Mouse (Mus musculus) adrenal gland, postnatal 14 days (tissue): ENCODE results near the gene Fam173a. TPM values are rescaled to one million over a fixed set of nuclear protein-coding genes. Genes with fewer than 3 reads are reported as not detected.

Source experiments
- DNase-seq: peaks from one replicate; pipeline ENCODE4 v3.0.0; 2021; ENCODE audit warnings: mixed read lengths
- total RNA-seq: library from RNA; stranded (reverse); gene quantifications from 2 replicates; pipeline ENCODE4 v1.2.3, GENCODE M21; 2021

Gene Fam173a
- total RNA-seq, 1 experiment from 2014 or later: 55.4 TPM

DNA sequence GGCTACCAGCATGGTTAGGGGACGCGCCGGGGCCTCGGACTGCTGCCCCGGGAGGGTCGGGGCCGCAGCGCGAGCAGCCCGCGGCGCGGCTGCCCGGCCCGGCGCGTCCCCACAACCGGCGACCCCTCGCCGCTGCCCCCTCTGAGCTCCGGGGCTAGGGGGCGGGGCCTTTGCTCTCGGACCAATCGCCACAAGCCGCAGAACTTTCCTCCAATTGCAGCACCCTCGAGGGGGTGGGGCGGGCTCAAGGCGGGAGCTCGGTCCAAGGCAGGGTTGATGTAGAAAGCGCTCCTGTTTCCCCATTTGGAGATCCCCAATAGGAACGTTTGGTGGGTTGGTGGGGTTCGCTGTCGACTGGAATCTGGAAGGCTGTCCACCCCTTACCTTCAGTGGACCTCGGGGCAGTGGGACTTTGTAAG, 4.3 kb upstream of the Fam173a start, which contains the start of gene Metrn:
Gene Metrn, minus strand, starts transcription at position 186 of the 419 bp plus-strand sequence.
- peak; percentile 95 for DNase-seq

DNA sequence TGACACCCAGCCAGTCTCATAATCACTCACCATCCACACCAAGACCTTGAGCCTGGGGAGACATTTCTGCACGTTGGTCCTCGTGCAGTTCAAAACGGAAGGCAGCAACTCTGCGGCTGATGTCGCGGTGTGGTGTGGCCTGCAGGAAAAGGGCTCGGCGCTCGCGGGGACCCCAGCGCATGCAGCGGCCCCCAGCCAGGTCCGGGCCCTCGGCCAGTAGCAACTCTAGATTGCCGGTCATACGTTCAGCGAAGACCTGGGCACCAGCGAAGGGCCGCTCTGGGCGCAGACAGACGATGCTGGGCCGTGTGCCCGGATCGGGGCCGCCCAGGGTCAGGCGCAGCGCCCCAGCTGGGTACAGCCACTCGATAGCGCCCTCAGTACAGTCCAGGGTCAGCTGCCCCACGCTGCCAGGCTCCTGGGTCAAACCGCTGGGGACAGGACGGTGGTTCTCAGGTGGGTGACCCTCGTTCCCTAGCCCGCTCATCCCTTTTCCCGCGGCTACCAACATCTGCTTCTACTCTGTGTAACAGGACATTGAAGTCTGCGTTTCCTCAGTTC, 3.6 kb upstream of the Fam173a start:
- peak; percentile 51 for DNase-seq

DNA sequence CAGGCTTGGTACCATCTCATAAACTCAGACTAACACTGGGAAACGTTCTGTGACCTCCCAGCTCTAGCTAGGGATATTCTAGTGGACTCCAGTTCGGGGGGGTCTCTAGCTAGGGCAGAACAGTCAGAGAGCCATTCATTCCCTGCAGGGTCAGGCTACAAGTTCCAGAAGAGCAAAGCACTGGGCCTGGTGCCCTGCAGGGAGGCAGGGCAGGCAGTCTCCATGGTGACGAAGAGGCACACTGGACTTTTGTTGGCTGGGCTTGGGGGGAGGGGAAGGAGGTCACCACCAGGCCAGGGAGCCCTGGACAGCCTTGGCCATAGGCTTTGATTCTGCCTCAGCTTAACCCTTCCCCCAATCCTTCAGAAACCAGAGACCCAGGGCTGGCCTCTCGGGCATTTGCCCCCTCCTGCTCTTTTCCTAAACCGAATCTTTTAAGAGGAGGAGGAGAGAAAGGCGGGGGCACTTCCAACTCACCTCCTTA, 3.0 kb upstream of the Fam173a start, which contains the start of gene AC134908.4:
Gene AC134908.4, minus strand, starts transcription at position 51 of the 484 bp plus-strand sequence.
- peak; percentile 70 for DNase-seq

DNA sequence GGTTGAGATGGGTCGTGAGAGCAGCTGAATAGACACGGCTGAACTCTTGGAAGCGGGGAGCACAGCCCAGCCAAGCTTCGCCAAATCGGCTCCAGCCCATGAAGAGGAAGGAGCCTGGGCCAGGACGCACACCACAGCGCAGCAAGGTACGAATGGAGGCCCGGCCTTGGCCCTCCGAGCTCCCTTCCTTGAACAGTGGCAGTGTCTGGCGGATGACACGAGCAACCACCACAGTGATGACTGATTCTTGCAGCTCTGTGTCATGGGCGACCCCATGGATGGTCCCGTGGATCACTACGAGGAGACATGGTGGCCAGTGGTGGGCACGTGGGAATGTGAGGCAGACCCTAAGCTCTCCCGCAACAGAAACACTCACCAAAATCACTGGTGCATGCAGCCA, 2.3 kb upstream of the Fam173a start:
- no peak for DNase-seq

DNA sequence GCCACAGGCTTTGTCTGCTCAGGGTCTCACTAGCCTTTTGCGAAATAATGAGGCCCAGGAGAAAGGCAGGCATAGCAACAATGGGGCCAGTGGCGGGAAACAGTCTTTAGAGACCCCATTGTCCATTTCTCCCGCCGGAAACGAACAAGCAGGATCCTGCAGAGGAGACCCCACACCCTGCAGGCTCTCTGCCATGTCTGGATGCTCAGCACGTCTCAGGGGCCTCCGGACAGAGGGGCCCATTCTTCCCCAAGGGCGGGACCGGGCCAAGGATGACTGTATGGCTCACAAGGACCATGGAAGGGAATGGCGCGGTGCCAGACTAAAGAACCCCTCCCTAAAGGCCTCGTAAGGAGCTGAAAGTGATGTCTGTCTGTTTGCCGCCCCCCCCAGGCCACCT, 1.5 kb upstream of the Fam173a start:
- no peak for DNase-seq

DNA sequence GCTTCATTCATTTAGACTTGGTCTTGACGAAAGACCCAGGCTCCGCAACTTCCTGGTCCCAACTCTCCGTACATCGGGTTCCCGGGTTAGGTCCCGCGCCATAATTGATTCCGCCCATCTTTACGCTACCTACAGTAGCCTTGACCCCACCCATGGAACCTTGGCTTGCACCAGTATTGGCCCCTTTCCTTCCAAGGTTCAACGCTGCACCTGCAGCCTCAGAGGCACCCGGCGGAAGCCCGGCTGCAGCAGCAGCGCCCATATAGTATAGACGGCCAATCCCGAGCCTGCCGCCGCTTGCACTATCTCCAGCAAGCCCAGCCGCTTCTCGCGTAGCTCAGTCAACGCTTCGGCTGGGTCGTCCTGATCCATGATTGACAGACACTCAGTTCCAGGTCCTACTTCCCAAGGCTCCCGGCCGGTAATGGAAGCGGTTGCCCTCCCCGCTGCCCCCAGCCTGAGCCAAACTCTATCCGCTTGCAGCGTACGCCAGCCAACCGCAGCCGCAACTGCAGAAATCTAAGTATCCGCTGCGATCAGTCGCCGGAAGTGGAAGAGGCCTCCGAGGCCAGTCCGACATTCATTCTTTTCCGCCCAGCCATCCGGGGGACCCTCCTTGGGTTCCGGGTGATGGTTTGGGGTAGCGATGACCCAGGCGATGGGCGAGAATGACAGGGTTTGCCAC, 716 bp downstream of the Fam173a start:
- peak; percentile 93 for DNase-seq

DNA sequence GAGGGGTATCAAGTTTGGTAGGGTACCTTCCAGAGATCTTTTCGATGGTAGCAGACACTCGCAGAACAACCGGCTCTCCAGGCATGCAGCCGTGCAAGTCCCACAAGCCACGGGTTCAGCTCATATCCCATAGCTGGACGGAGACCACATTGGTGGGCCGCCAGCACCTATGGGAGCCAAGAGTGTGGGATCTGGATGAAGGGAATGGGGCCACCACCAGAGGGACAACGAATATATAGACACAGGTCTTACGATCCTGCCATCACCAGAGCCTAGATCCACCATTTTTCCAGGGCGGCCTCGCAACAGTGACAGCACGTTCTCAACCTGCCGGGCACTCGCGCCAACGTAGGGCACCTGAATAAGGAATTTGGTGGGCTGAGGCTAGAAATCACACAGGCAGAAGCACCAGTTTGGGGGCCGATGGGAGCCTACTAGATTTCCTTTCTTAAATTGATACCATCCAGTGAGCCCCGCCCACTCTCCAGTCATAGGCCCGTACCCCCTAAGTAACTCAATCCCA, 1.3 kb downstream of the Fam173a start:
- DNase-seq: no peak

DNA sequence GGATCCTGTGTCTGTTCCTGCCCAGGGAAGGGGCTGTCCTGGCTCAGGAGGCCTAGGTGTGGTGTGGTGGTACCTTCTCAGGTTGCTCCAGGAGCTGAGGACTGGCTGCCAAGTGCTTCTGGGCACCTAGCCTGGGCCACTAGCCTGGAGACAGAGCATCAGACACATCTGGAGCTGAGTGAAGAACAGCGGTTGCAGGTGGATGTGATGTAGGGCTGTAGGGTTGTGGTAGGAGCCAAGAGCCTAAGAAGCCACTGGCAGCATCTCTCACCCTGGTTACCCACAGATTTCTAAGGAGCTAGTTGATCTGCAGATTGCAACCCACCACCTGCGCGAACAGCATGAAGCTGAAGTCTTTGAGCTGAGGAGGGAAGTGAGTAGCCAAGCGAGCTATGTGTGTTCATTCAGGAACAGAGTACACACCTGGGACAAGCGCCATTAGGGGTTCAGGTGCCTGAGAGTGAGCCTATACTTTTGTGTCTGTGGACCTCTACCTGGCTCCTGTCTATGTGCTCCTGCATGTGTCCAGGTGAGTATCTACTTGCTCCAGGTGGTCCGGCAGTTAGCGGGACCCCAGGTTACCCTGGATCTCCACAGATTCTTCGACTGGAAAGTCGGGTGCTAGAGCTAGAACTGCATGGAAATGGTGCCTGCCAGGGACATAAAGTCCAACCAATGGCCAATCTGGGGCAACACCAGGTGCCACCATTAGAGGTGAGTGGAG, 5.8 kb downstream of the Fam173a start:
- no peak for DNase-seq

DNA sequence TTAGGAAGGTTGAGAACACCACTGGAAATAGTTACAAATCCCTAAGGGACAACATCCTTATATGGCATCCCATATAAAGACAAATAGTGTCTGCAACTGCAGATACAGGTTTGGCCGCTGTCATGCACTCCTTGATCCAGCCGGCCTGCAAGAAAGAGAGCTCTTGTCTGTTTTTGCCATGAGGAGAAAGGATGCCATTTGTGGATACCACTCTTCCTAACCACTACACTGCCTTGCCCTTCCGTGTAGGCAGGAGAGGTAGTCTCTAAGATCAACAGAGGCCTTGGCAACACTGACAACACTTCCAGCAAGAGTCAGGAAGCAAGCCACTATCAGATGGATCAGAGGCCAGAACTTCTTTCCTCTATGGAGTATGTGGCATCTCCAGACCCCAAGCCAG, 6.4 kb downstream of the Fam173a start, which contains the start of gene Ccdc78:
Gene Ccdc78, plus strand, starts transcription at position 301 of the 400 bp plus-strand sequence.
- DNase-seq: no peak

DNA sequence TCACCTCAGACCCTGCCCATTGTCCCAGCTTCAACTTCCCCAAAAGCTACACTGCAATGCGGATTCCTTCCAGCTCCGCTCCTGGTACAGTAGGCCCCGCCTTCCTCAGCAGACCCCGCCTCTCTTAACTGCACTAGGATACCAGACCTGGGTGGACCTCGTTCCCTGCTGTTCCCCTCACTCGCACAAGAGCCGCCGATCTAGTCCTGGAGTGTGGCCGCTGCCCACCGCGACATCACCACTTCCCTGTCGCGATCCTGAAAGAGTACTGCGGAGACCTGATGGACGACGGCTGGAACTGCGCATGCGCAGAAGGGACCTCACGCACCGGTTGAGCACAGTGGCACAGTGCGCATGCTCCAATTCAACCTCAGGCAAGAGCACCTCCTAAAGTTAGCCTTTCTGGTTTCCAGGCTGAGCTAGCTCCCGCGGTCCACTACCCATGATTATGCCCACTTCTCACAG, 7.4 kb downstream of the Fam173a start, which contains the start of gene Haghl:
Gene Haghl, minus strand, starts transcription at position 393 of the 465 bp plus-strand sequence.
- peak; percentile 97 for DNase-seq

DNA sequence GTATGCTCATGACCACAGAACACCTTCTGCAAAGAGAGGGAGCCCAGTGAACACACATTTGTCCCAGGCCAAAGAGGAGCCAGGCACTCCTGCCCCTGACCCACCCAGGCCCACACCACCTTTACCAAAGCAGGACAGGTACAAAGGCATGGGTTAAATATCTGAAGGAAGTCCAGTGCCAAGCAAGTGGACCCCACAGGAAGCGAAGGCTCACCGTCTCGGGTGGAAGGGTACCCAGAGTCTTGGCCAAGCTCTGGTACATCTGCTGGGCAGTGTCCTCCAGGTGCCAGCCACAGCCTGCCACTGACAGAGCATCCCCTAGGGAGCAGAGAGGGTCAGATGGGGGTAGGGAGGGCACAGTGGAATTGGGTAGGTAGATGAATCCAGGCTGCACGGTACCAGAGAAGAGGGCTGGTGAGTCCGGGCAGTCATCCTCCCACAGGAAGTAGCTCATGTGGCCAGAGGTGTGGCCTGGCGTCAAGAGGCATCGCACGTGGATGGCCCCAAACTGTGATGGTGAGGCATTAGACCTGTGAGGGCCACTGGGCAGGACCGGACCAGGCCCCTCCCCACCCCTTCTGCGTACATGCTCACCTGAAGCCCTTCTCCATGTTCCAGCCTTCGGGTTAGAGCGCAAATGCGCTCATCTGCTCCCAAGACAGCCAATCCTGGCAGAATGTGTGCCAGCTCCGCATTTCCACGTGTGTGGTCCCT, 8.7 kb downstream of the Fam173a start:
- DNase-seq: no peak

DNA sequence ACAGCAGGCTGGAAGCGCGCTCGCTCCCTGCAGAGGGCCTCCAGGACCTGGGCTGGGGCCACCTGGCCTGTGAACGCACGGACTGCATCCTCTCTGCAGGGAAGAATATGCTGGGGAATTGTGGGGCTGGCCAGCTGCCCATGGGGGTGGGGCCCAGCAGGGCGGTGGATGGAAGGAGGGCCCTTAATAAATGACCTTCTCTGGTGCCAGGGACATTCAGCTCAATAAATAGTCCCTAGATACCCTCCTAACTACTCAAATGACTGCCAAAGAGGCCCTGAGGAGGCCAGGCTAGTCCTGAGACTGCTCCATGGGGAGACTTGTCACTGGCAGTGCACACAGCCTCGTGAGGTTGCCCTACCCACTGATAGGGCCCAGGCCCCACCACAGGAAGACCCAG, 9.6 kb downstream of the Fam173a start:
- peak; percentile 87 for DNase-seq

DNA sequence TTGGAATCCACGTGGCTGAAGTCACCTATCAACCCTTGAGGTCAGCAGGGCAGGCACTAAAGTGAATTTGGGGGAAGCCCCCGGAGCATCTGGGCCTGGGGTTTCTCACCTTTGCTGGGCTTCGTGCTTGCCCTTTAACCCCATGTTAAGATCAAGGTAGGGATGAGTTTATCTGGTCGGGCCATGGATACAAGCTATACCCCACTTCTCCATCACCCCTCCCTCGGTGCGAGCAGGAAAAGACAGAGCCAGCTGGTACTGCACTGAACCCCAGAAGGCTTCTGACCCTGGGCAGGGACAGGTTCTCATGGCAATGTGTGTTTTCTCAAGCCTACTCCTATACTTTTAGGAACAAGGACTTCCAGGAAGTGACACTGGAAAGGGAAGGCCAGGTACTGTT, 11.4 kb downstream of the Fam173a start:
- no peak for DNase-seq

DNA sequence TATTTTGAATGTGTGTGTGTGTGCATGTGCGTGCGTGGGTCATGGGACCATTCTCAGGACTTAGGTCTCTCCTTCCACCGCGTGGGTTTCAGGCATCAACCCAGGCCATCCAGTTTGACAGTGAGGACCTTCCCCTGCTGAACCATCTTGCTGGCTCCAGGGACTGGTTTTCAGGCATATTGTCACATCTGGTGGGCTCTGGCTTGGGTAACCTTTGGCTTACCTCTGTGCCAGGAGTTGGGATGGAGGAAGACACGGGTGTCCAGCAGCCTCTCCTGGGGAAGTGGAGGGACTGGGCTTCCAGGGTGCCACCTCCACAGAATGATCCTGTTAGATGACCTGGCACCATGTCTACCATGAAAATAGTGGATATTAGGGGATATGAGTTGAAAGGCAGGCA, 14.8 kb downstream of the Fam173a start:
- no peak for DNase-seq

DNA sequence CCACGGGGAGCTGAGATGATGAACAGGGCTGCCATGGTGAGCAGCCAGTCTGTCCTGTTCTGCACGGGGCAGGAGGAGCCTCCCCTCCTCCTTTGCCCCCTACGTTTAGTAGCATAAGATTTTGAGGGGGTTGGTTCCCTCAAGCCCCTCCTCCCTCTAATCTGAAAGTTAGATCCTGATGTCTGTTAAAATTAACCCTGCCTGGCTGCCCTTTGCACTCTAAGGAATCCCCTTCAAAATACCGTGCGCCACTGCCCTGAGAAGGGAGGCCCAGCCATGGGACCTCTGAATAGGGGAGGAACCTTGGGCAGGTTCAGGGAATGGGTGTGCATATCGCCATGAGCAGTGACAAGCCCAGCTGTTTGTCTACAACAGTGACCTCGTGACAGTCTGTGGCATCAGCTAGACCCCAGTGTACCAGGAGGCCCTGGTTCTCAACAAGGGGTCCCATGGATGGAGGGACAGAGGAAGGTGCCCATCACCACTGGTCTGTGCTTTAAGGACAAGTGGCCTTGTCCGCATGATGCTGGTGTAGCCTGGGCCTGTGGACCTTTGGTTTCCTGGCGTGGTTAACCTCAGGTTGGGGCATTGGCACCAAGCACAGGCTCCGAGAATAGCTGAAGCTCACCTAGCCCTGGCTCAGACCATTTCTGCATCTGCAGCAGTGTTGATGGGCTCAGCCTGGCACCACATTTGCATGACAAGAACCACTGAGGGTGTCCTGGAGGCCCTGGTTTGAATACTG, 17.2 kb downstream of the Fam173a start:
- no peak for DNase-seq

DNA sequence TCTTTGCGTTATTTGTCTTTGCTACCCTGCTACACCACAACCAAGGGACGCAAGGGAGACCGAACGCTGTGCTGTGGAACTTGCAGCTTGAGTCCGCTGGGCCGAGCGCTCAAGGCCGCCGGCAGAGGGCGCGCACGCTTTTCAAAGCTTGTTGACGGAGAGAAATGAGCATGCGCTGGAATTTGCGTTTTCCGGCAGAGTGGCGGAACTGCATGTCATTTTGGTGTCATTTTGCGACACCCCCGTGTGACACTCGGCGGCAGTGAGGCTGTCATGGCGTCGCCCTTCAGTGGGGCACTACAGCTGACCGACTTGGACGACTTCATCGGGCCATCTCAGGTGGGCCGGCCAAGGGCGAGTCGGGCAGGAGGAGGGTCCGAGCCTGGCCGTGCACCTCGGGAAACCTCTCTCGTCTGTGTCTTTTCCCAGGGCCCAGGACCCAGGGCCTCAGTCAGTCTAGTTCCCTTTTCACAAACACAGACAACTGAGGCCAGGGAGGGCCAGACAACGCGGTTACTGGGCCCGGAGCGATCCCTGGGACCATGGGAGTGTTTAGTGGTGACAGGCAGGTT, 19.1 kb downstream of the Fam173a start, which contains the start of gene Narfl:
Gene Narfl, plus strand, starts transcription at position 228 of the 572 bp plus-strand sequence.
- peak; percentile 98 for DNase-seq

DNA sequence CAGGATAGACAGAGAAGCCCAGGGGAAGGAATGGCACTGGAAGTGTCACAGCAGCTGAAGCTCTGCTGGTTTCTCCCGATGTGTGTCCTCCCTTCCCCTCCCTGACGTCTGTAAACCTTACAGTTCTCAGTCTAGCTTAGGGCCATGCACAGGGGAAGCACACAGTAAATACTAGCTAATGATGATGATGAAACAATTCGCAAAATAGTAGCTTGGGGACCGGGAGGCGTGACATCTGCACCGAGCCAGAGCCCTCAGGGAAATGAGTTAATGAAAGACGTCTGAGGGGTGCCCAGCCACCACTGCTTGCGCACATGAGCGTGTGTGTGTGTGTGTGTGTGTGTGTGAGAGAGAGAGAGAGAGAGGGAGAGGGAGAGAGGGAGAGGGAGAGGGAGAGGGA, 23.4 kb downstream of the Fam173a start:
- no peak for DNase-seq

DNA sequence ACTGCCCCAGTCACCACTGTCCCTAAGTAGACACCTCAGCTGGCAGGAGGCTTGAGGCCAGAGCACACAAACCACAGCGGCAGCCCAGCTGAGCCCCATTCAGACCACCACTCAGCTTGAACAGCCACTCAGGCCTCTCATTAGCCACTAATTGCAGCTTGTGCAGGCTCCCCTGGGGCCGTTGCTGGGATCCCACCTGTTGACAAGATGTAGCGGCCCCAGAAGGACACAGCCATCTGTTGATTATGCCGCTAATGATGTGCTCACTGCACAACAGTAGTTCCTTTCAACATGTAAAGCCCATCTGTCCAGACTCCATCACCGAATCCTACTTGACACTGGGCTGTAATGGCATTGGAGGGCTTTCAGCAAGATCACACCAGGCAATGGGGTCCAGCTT, 26.8 kb downstream of the Fam173a start:
- DNase-seq: no peak

DNA sequence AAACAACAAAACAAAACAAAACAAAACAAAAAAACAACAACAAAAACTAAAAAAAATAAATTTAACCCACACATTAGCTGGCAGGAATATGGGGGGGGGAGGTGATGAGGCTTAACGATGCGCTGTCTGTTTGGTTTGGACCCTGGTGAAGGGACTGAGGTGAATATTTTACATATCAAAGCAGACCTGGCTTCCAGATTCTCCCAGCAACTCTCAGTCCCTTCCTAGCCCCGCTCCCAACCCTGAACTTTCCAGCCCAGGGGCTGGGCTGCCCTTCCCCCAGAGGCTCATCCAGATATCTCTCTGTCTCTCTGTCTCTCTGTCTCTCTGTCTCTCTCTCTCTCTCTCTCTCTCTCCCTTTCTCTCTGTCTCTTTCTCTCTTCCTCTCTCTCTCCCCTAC, 30.1 kb downstream of the Fam173a start:
- DNase-seq: no peak

DNA sequence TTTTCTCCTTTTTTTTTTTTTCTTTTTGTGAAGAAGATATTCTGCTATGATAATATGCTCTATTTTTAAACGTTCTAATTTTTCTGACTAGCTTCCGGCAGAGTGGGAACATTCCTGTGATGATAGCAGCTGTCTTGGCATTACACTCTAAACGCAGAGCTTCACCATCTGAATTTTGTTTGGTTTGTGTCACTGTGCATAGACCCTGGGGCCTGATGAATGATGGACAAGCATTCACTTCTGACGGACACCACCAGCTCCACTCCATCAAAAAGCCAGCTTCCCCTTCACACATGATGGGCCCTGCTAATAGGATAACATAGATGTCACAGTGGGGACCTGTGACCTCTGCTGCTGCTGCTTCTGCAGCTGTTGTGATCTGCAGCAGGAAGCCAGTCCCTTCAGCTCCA, 31.1 kb downstream of the Fam173a start:
- no peak for DNase-seq

DNA sequence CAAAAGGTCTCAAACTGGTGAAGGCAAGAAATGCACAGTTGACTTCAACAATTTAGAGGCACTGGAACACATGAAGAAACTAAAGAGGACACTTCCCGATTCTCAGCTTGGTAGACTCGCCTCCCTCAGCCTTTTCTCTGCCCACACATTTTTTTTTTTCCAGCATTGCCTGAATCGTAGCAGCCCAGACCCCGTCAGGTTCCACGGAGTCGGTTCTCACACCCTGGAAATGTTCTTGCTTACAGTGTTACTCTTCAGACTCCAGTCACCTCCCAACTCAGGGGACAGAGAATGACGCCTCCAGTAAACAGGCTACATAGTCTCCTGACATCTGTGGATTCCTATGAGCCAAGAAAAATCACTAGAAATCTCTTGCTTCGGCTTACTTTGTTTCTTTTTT, 32.6 kb downstream of the Fam173a start:
- DNase-seq: no peak
